Mouse (Mus musculus) megakaryocyte progenitor cell, adult 5-6 weeks (primary cell): Measurements from ENCODE around the gene Rpl15. TPM values are rescaled to one million over a fixed set of nuclear protein-coding genes. Genes with fewer than 3 reads are reported as not detected.
"Not testable (repeated sequence)": the region's sequence is repeated elsewhere in the genome, so short reads cannot be mapped to it uniquely, and the experiment has no call there.

Experiments used
- ATAC-seq: replicated peaks from 2 replicates; pipeline ENCODE4 v1.8.0; 2016; ENCODE audit warnings: mild to moderate bottlenecking, moderate TSS enrichment, inconsistent platforms; ENCODE audit not compliant: poor library complexity
- total RNA-seq, 2 experiments: library from RNA; stranded (forward) in 1 of 2; stranded (reverse) in 1 of 2; fragments of 157-497, 149-512 nt in 1 of 2; fragments of 200-1000 nt in 1 of 2; gene quantifications; 2 replicates each; pipeline versions ENCODE4 v1.2.3 to v1.2.4; 2015 to 2017

Rpl15 gene
- total RNA-seq, 2 experiments from 2014 or later: 2,149 to 2,532 TPM

- no peak for ATAC-seq
These were observed 28.5 kb downstream of the Rpl15 start for GRCm38 (mm10) chr14:18242638-18243130.

DNA sequence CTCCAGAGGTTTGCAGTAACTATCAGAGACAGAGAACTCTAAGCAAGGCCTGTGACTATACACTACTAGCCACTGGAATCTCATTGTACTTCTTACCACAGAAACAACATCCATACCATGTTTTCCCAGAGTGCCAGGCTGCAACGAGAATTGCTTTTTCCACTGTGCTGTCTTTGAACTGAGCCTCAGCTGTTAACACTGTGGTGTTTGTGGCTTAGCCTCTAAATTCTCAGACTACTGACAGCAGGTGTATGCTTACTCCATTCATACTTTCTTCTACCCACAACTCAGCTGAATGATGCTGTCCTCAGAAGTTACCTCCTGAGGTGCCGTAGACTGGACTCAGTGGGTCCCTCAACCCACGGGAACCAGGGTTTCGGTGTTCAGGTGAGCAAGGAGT is 29.4 kb downstream of the Rpl15 start:
- no peak for ATAC-seq

DNA sequence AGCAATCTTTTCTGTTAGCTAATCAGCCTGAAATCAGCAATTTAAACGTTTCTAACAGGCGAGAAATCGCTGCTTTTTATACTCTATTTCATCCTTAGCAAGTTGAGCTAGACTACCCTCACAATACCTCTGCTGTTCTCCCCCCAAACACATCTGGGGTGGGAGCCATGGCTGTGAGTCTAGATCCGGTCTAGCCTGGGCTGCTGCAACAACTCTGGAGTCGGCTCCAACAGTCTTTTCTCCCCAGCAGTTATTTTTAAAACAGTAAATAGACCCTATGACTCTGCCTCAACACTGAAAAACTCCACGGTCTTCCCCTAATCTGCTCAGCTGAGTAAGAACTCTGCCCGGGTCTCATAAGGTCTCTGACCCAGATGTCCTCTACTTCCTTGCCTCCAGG is 31.1 kb downstream of the Rpl15 start:
- ATAC-seq: no peak

GRCm38 (mm10) chr14:18238750-18239731 is 32.1 kb downstream of the Rpl15 start, which contains the start of gene Nr1d2:
Nr1d2 (minus strand) TSS chr14:18239127.
- ATAC-seq: peak; percentile 69

DNA sequence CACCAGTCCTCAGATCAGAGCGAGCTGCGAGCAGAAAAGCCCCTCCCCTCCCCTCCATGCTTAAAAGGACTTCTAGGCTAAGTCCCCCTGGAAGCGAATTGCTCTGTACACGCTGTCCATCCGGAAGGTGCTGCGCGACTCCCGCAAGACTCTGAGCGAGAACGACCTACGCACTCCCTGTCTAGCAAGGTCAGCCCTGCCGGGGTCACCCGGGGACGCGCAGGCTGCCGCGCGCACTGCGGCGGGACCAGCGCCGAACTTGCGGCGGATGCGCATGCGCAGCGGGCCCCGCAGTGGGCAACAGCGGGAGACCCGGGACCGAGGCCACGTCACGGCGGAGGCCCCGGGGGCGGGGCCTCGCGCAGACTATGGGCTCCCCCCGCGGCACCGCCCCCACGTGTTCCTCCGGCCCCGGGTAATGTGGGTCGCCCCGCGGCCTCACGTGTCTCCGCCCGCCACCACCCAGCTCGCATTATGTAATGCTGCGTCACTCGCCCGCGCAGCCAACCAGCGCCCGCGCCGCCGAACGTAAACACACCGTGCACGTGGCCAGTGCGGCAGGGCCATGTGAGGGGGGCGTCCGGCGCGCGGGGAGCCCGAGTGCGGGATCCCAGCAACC is 33.0 kb downstream of the Rpl15 start:
- peak; percentile 68 for ATAC-seq

DNA sequence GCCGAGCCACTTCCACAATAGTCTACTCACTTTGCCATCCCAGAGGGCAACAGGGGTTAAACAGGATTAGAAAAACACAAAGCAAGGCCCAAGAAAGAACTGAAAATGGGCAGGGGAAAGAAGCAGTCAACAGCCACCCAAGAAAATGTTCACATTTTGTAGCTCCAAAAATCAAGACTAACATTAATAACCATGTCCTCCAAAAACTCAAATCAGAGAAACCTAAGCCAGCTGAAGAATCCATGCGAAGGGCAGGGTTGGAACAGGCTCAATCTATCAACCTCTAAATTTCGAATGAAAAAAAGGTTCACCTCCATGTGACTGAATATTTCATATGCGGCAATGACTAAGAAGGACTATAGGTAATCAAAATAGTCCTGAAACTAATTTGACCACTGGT is 33.8 kb downstream of the Rpl15 start:
- no peak for ATAC-seq

- ATAC-seq: not testable (repeated sequence)
These were observed 34.5 kb downstream of the Rpl15 start for GRCm38 (mm10) chr14:18236496-18237235.

- ATAC-seq: peak; percentile 9; the same call in 1 of the 2 replicates
These were observed 36.9 kb downstream of the Rpl15 start for GRCm38 (mm10) chr14:18233981-18234960.

DNA sequence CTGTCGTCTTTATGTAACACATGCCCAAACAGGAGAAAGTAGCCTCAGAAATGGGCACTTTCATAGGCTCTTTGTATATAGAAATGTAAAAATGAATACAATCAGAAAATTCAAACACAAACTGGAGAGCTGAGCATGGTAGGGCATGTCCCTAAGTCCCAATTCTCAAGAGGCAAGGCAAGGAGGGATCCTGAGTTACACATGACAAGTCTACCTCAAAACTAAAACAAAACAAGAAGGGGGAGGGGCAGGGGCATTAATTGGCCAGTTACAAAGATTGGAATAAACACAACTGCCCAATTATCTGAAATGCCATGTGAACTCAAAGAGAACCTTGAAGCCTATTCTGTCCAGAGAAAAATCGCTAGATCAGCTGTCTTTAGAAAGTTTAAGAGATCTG is 38.1 kb downstream of the Rpl15 start:
- ATAC-seq: no peak

GRCm38 (mm10) chr14:18231866-18232265 is 39.3 kb downstream of the Rpl15 start:
- ATAC-seq: not testable (repeated sequence)

DNA sequence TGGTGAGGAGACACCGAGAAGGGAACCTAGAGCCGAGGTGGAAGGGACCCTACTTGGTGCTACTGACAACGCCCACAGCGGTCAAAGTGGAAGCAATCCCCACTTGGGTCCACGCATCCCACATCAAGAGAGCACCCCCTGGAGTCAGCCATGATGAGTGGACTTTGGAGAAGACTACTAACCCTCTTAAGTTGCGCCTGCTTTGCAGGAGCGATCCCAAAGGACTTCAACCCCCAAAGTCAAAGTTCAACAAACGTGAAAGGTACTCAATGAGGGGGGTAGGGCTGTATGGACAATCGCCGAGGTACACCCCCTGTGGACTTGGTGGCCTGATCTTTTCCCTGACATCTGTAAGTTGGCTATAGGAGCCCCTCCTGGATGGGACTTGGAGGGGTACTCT is 41.4 kb downstream of the Rpl15 start:
- ATAC-seq: not testable (repeated sequence)

- ATAC-seq: not testable (repeated sequence)
These were observed 45.0 kb downstream of the Rpl15 start for GRCm38 (mm10) chr14:18226181-18226580.

DNA sequence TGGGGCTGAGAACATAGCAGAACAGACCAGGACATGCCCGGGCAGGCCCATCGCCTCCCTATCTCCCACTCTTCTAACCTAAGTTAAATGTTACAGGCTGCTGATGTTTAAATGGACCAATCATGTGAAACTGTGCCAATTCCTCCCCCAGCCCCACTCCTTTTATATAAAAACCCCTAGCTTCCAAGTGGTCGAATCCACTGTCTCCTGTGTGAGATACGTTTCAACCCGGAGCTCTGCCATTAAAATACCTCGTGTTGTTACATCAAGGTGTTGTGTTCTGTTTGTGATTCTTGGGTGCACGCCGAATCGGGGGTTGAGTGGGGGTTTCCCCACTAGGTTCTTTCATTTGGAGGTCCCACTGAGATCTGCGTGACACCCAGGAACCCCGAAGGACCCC is 45.8 kb downstream of the Rpl15 start:
- not testable (repeated sequence) for ATAC-seq

GRCm38 (mm10) chr14:18221977-18222376 is 49.2 kb downstream of the Rpl15 start:
- no peak for ATAC-seq

Other genes with a start within 250 kb of the Rpl15 start
- gene Nr1d2, start 32.3 kb downstream of the Rpl15 start, total RNA-seq (2015): 8.4 and 9.3 TPM in 2 replicates
- gene Nr1d2, start 32.3 kb downstream of the Rpl15 start, total RNA-seq (2017): 6.5 and 10.3 TPM in 2 replicates
- 8.0 and 16.8 TPM in 2 replicates for gene Nkiras1, start 255 bp downstream of the Rpl15 start, total RNA-seq (2015)
- 8.6 and 9.5 TPM in 2 replicates for gene Nkiras1, start 255 bp downstream of the Rpl15 start, total RNA-seq (2017)
- gene Ube2e1, start 60.5 kb upstream of the Rpl15 start, total RNA-seq (2015): 123 and 134 TPM in 2 replicates
- 69.4 and 82.0 TPM in 2 replicates for gene Ube2e1, start 60.5 kb upstream of the Rpl15 start, total RNA-seq (2017)